Mouse (Mus musculus) midbrain, embryonic 10.5 days (tissue): ENCODE data around the gene Rbms3. TPM values are rescaled to one million over a fixed set of nuclear protein-coding genes. Genes with fewer than 3 reads are reported as not detected.

ENCODE experiments used
- DNase-seq: peaks from one replicate; pipeline ENCODE4 v3.0.0-alpha.2; 2017; ENCODE audit warnings: low spot score
- H3K27ac ChIP-seq: fragments of 300-500 bp; sonication (generic); replicated peaks from 2 replicates; pipeline ENCODE4 v1.5.1; 2016; ENCODE audit warnings: mild to moderate bottlenecking
- H3K27me3 ChIP-seq: fragments of 300-500 bp; sonication (generic); 2 replicates; pipeline ENCODE4 v1.6.1; 2016; ENCODE audit warnings: low read depth, mild to moderate bottlenecking; ENCODE audit not compliant: poor library complexity, severe bottlenecking
- H3K36me3 ChIP-seq: fragments of 300-500 bp; sonication (generic); 2 replicates; pipeline ENCODE4 v1.6.1; 2016; ENCODE audit warnings: mild to moderate bottlenecking, moderate library complexity
- H3K4me1 ChIP-seq: fragments of 300-500 bp; sonication (generic); 2 replicates; pipeline ENCODE4 v1.6.1; 2016
- H3K4me3 ChIP-seq: fragments of 300-500 bp; sonication (generic); 2 replicates; pipeline ENCODE4 v1.5.1; 2016; ENCODE audit warnings: mild to moderate bottlenecking, moderate library complexity
- H3K9me3 ChIP-seq: fragments of 300-500 bp; sonication (generic); replicated peaks from 2 replicates; pipeline ENCODE4 v1.6.1; 2016; ENCODE audit warnings: mild to moderate bottlenecking
- WGBS: fragments of 180-500 bp; shearing (Covaris S2); methylation state at CpG from one replicate; pipeline ENCODE4 v1.1.7; 2016; 5-methylcytosine and 5-hydroxymethylcytosine counted together
- polyA plus RNA-seq: library from polyadenylated mRNA; unstranded; fragments of >200 nt; fragmentation: Nextera tagmentation; extraction: Ambion mirVana; gene quantifications from 2 replicates; pipeline ENCODE4 v1.2.1, GENCODE M21; 2016

Gene Rbms3
- polyA plus RNA-seq, 1 experiment from 2014 or later = 11.4 TPM

DNA sequence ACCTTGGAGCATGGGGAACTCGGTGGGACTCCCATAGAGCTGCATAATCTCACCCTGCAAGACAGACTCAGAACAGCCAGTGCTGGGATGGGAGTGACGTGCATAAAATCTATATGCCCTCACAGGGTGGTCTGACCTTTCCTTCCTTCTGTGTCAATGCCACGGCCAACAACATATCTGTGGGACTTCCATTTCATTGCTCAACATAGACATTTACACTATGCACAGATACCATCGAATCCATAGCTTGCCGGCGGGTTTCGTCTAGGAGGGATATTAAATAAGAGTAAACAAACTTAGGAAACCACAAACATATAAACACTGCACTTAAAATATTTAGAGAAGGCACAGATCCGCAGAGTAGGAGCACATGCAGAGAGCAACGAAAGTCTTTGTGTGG lies 684.0 kb downstream of the Rbms3 start:
- H3K4me1 ChIP-seq = no peaks in the 10 kb centered on the region
- no peaks in the 10 kb centered on the region for H3K9me3 ChIP-seq
- H3K27ac ChIP-seq = no peak overlapping the region
- WGBS = 91% methylated on average over 9 of the region's 9 CpGs
- DNase-seq = no peak
- no peaks in the 10 kb centered on the region for H3K36me3 ChIP-seq
- no peaks in the 10 kb centered on the region for H3K27me3 ChIP-seq
- H3K4me3 ChIP-seq = no peak overlapping the region

DNA sequence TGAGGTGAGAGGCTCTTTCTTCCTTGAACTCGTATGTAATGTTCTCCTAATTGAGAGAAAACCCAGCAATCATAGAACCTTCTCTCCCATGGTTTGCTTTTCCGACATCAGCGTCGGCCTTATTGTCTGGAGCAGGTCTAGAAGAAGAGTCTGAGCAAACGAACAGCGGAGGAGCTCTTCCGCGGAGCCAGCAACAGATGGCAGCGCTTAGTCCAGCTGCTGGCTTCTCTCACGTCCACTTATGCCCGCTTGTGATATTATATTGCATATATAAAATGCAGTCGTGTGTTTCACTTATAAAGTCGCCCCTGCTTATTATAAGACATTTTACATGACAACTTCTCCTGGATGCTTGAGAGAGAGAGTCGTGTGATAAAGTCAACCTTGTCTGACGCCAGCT lies 685.8 kb downstream of the Rbms3 start:
- Histone ChIP-seq H3K36me3 (no peaks in the 10 kb centered on the region), H3K27me3 (no peaks in the 10 kb centered on the region), H3K4me3 (no peak overlapping the region), H3K4me1 (no peaks in the 10 kb centered on the region), H3K27ac (no peak overlapping the region), H3K9me3 (no peaks in the 10 kb centered on the region)
- no peak for DNase-seq
- 92% methylated on average over 15 of the region's 15 CpGs for WGBS

DNA sequence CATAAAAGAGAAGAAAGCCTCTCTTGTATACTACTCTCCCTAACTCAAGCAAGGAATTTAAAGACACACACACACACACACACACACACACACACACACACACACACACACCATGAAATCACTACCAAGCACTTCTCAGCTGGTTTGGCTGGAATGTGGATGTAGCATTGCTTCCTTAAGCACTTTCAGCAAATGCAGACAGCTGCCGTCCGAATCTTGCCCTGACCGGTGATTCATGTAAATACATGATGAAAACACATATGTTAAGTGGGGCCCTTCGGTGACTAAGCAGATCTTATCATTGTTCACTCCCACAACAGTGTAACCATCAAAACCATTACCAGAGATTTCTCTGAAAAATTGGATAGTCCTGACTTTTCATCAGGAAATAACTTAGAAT lies 688.6 kb downstream of the Rbms3 start:
- Histone ChIP-seq H3K4me3 (no peak overlapping the region), H3K36me3 (no peaks in the 10 kb centered on the region), H3K27ac (no peak overlapping the region), H3K4me1 (no peaks in the 10 kb centered on the region), H3K27me3 (no peaks in the 10 kb centered on the region), H3K9me3 (no peaks in the 10 kb centered on the region)
- DNase-seq = no peak
- over 99% methylated on average over 4 of the region's 4 CpGs for WGBS

DNA sequence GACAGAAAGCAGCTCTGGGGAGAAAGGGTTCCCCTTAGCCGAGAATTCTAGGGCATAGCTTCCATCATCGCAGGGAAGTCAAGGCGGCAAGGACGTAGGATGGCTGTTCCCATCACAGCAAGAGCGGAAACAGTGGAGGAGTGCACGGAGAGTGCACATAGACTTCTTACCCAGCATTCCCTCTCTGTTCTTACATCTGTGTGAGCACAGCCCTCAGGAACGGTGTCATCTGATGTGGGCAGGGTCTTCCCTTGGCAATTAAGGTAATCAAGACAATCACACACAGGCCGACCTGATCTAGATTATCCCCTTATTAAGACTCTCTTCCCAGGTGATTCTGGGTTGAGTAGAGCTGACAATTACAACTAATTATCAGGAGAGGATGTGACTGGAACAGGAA lies 689.0 kb downstream of the Rbms3 start:
- DNase-seq = no peak
- 91% methylated on average over 8 of the region's 8 CpGs for WGBS
- Histone ChIP-seq H3K9me3 (no peaks in the 10 kb centered on the region), H3K27ac (no peak overlapping the region), H3K4me3 (no peak overlapping the region), H3K36me3 (no peaks in the 10 kb centered on the region), H3K4me1 (no peaks in the 10 kb centered on the region), H3K27me3 (no peaks in the 10 kb centered on the region)

DNA sequence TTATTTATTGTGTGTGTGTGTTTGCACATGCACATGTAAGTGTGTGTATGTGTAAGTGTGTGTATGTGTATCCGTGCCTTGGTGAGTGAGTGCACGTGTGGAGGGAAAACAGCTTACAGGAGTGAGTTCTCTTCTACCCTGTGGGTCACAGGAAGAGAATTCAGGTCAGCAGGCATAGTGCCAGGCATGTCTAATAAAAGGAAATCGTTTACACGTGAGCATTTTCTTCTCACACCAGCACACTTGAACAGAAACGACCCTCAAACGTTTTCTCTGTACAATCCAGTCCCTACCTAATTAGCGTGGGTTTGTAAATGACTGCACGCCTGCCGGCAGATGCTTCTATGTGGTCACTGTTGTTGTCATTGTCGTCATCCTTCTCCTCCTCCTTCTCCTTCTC lies 701.4 kb downstream of the Rbms3 start:
- Histone ChIP-seq H3K36me3 (no peaks in the 10 kb centered on the region), H3K9me3 (0 out of 2 replicates have a peak, but pooled peaks cover 3% of the 10 kb centered on the region), H3K4me3 (no peak overlapping the region), H3K27me3 (peaks cover 33% of the 10 kb centered on the region), H3K4me1 (no peaks in the 10 kb centered on the region), H3K27ac (no peak overlapping the region)
- 73% methylated on average over 10 of the region's 10 CpGs for WGBS
- no peak for DNase-seq

DNA sequence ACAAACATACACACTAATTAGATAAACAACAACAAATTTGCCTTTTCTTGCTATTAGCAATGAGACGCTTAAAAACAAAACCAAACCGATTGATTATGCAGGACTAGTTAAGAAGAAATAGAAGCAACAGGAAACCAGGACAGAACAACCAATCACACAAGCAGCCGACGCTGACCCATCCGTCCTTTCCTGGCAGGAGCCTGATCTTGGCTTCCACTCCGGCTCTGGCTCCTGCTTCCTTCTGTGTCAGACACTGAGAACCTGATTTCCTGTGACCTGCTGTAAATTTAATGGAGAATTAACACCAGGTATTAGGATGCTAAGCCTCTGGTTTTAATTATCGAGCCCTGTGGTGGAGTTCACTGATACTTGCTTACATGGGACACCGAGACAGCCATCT lies 706.6 kb downstream of the Rbms3 start:
- 0 out of 2 replicates have a peak, but pooled peaks cover 3% of the 10 kb centered on the region for H3K9me3 ChIP-seq
- H3K27me3 ChIP-seq = peaks cover 74% of the 10 kb centered on the region
- DNase-seq = no peak
- WGBS = 89% methylated on average over 8 of the region's 8 CpGs
- no peak overlapping the region for H3K4me3 ChIP-seq
- no peaks in the 10 kb centered on the region for H3K36me3 ChIP-seq
- peaks cover 17% of the 10 kb centered on the region for H3K4me1 ChIP-seq
- H3K27ac ChIP-seq = no peak overlapping the region

DNA sequence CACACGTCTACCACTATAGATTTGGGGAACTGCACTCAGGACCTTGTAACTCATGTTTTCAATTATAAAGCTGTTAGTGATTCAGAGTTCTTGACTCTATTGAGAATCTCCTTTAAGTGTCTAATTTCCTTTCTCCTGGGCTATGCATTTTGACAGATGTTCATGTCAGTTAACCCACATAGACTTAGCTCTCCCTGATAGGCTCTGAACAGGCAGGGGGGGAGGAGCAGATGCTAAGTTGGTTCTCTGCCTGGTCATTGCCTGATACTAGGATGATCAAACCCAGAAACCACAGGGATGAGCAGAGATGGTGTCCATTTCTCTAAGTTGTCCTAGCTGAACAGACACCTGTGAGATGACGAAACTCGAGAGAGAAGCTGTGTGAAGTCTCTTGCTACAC lies 707.2 kb downstream of the Rbms3 start:
- peaks cover 17% of the 10 kb centered on the region for H3K4me1 ChIP-seq
- H3K27ac ChIP-seq = no peak overlapping the region
- H3K27me3 ChIP-seq = peaks cover 80% of the 10 kb centered on the region
- H3K4me3 ChIP-seq = no peak overlapping the region
- WGBS = 81% methylated on average over 3 of the region's 3 CpGs
- no peak for DNase-seq
- H3K9me3 ChIP-seq = 0 out of 2 replicates have a peak, but pooled peaks cover 3% of the 10 kb centered on the region
- H3K36me3 ChIP-seq = no peaks in the 10 kb centered on the region

DNA sequence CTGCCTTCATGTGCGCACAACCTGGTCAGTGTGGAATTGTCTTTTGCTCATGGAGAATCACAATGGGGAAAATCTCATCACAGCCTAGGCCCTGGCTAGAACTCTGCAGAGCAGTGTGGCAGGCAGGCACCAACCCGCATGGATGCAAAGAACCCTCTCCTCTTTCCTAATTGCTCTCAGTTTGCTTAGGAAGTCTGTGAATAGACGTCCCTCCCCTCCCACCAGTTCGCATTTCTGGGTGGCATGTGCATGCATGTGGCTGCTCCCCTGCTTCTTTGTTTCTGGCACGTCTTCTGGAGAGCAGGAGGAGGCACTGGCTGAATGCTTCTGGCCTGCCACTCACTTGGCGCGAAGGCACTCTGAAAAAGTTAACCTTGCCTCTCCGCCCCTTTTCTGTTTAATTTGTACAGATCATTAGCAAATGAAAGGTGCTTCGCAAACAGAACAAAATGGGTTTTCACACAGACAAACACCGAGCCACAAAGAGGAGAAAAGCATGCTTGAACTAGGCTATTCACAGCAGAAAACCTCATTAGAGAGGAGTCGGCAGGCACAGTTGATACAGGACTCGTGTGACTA lies 710.2 kb downstream of the Rbms3 start:
- H3K4me3 ChIP-seq = no peak overlapping the region
- H3K4me1 ChIP-seq = peaks cover 17% of the 10 kb centered on the region
- peaks cover 90% of the 10 kb centered on the region for H3K27me3 ChIP-seq
- WGBS = 20% methylated on average over 12 of the region's 12 CpGs
- peak overlapping the region; percentile 65 for H3K27ac ChIP-seq
- DNase-seq = peak; percentile 51
- 0 out of 2 replicates have a peak, but pooled peaks cover under 1% of the 10 kb centered on the region for H3K9me3 ChIP-seq
- H3K36me3 ChIP-seq = no peaks in the 10 kb centered on the region

DNA sequence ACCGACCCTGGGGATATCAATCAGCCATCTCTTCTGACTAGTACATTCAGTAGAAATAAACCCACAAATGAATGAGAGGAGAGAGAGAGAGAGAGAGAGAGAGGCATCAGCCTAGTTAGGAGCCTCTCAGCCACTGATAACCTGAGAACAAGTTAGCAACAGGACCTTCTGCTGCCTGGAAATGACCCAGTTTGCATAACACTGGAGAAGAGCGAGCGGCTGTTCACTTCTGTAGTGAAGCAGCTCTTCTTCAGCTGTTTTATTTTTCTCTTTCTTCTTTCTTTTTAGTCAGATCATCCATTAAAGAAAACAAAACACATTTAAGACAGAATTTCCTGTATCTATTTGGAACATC lies 717.2 kb downstream of the Rbms3 start:
- no peak overlapping the region for H3K4me3 ChIP-seq
- H3K27ac ChIP-seq = 0 out of 2 replicates have a peak overlapping the region, but pooled peaks have one; percentile 3
- H3K9me3 ChIP-seq = no peaks in the 10 kb centered on the region
- no peaks in the 10 kb centered on the region for H3K36me3 ChIP-seq
- WGBS = 21% methylated on average over 3 of the region's 3 CpGs
- peaks cover 49% of the 10 kb centered on the region for H3K27me3 ChIP-seq
- no peak for DNase-seq
- peaks cover 15% of the 10 kb centered on the region for H3K4me1 ChIP-seq

DNA sequence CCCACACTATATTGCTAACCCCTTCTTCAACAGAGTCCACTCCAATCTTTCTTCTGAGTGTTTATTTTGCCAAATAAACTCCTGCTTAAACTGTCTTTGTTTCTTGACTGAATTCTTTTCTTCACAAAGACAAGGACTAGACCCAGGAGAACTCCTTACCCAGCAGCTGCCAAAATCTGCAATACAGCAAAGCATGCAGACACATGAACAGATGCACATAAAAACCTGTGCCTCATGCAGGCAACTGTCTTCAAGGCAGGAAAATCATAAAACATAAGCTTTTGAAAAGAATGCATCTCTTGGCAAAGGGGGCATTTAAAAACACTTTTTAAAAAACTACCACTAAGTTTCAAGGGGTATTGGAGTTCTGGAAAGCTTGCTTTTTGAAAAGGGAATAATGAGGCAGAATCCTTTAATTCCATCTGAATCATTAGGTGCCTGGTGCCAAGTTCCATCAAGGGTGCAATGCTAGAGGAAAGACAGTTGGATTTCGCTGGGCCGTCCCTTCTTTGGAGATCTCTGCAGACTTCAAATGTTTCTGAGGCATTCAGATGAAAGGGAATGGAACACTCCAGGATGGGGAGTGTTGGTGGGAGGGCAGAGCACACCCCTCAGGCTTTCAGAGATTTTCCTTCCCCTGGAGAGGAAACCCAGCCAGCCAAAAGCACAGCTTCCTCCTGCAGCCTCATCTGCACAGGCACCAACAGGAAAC lies 717.8 kb downstream of the Rbms3 start:
- no peak for DNase-seq
- Histone ChIP-seq H3K4me3 (no peak overlapping the region), H3K27ac (0 out of 2 replicates have a peak overlapping the region, but pooled peaks have one; percentile 3), H3K36me3 (no peaks in the 10 kb centered on the region), H3K4me1 (peaks cover 15% of the 10 kb centered on the region), H3K9me3 (no peaks in the 10 kb centered on the region), H3K27me3 (peaks cover 44% of the 10 kb centered on the region)
- WGBS = 25% methylated on average over 2 of the region's 2 CpGs

DNA sequence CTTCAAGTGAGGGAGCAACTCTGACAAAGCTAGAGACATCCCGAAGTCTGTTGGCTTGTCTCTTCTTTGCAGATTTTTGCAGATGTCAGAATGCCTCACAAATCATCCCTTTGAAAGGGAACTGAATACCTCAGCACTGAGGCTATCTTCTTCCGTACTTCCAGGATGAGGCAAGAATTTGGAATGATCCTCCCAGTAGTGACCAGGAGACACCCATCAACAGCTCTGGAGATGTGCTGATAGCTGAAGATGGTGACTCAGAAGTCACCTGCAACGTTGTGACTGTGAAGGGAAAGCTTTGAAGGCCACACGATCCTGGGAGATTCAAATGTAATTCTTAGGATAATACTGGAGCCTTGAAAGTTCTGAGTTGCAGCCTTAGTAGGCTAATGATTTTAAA lies 720.2 kb downstream of the Rbms3 start:
- DNase-seq = no peak
- Histone ChIP-seq H3K27me3 (peaks cover 20% of the 10 kb centered on the region), H3K27ac (no peak overlapping the region), H3K9me3 (no peaks in the 10 kb centered on the region), H3K4me3 (no peak overlapping the region), H3K4me1 (peaks cover 18% of the 10 kb centered on the region), H3K36me3 (no peaks in the 10 kb centered on the region)
- WGBS = 84% methylated on average over 4 of the region's 4 CpGs

DNA sequence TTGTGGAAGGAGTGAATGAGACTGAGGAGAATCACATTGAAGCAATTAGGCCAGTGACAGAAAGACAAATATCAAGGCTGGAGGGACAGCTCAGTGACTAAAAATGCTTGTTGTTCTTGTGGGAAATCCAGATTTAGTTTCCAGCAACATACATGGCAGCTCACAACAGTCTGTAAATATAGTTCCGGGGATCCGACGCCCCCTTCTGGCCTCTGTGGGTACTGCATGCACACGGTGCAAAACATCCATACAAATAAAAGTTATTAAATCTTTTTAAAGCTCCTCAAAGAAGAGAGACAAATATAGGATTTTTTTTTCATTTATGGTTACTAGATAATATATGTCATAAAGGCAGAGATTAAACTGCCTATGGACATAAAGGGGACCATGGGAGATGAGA lies 722.8 kb downstream of the Rbms3 start:
- no peak overlapping the region for H3K27ac ChIP-seq
- peaks cover 8% of the 10 kb centered on the region for H3K4me1 ChIP-seq
- 0 out of 2 replicates have a peak, but pooled peaks cover 3% of the 10 kb centered on the region for H3K27me3 ChIP-seq
- no peak for DNase-seq
- 62% methylated on average over 4 of the region's 4 CpGs for WGBS
- H3K9me3 ChIP-seq = no peaks in the 10 kb centered on the region
- no peak overlapping the region for H3K4me3 ChIP-seq
- H3K36me3 ChIP-seq = no peaks in the 10 kb centered on the region

DNA sequence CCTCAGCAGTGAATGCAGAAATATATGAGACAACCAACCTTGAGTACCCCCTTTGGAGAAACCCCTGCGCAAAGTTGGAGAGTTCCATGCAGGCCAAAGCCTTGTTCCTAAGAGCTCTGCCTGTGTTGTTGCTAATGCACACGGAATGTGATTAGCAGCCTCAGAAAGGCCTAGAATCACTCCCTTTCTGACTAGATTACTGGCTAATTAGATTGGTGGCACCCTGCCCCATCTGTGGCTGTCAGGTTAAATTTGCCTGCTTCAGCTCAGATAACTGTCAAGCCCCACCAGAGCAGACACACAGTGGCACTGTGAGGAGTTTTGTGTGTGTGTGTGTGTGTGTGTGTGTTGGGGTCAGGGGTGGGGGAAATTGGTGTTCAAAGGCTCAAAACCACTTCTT lies 724.1 kb downstream of the Rbms3 start:
- Histone ChIP-seq H3K36me3 (no peaks in the 10 kb centered on the region), H3K4me3 (no peak overlapping the region), H3K27me3 (no peaks in the 10 kb centered on the region), H3K4me1 (peaks cover 3% of the 10 kb centered on the region), H3K27ac (no peak overlapping the region), H3K9me3 (no peaks in the 10 kb centered on the region)
- 75% methylated on average over 2 of the region's 2 CpGs for WGBS
- DNase-seq = no peak
